Comparison of ENCODE assay signal across 11 mouse cellular contexts in the genomic region with DNA sequence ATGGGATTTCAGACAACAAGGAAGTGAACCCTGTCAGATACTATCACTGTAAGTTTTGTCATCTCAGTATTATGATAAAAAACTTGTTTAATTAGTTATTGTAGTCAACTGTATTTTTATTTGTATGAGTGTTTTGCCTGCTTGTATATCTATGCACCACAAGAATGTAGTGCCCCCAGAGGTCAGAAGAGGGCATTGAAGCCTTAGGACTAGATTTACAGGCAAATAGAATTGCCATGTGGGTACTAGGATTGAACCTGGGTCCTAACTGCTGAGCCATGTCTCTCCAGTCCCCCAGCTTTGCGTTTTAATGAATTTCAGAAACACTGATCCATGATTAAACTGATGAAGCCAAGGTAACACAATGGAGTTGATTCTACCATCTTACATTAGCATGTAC. TPM values are rescaled to one million over a fixed set of nuclear protein-coding genes. Genes with fewer than 3 reads are reported as not detected.
DNase-seq lines count a peak whose midpoint lies in the region; ATAC-seq and TF ChIP-seq lines count a peak whose summit lies in the region.
"Had no signal": no experiment of that assay in that cellular context is flagged by ENCODE, and none has a peak within 500 bp of the region (broad histone marks: within the 10 kb centered on the region; RNA-seq: fewer than 3 reads in every experiment).

No protein-coding gene starts in this region.

- H3K4me1 ChIP-seq in kidney, embryonic 15.5 days = peaks cover under 1% of the 10 kb centered on the region; the same call in 1 of the 2 replicates
- no peaks in the 10 kb centered on the region; a peak in 2 of 4 replicates for H3K4me1 ChIP-seq in MEL (ENCODE audit: control insufficient read depth in 1 of 2, insufficient read depth in 2 of 2, low read length in 2 of 2)
- H3K4me1 ChIP-seq: embryonic facial prominence, embryonic 12.5 days; stomach, embryonic 15.5 days had no signal

- no peaks in the 10 kb centered on the region for H3K9me3 ChIP-seq in kidney, embryonic 15.5 days (replicated peaks)
- no peaks in the 10 kb centered on the region for H3K9me3 ChIP-seq in MEL (replicated peaks; ENCODE audit: insufficient read depth, low read length)
- H3K9me3 ChIP-seq: embryonic facial prominence, embryonic 12.5 days; liver, embryonic 15.5 days; stomach, embryonic 15.5 days had no signal

- no peak overlapping the region for H3K4me3 ChIP-seq in kidney, embryonic 15.5 days (replicated peaks)
- H3K4me3 ChIP-seq in MEL (ENCODE audit: control insufficient read depth in 1 of 2, insufficient read depth in 1 of 2, low read depth in 2 of 2, low read length in 2 of 2) = no peak overlapping the region
- H3K4me3 ChIP-seq: embryonic facial prominence, embryonic 12.5 days; liver, embryonic 15.5 days; stomach, embryonic 15.5 days had no signal

- no peak for TF ChIP-seq EP300 in MEL (IDR thresholded peaks at IDR 0.05; ENCODE audit: low read depth in 1 of 2, low read length in 2 of 2)

- H3K79me2 ChIP-seq in MEL (ENCODE audit: control insufficient read depth, insufficient read depth, low read length, poor library complexity) = peaks cover 15% of the 10 kb centered on the region

- no peaks in the 10 kb centered on the region for H3K27me3 ChIP-seq in kidney, embryonic 15.5 days
- no peaks in the 10 kb centered on the region for H3K27me3 ChIP-seq in MEL (ENCODE audit: control insufficient read depth in 1 of 2, insufficient read depth in 2 of 2, low read length in 2 of 2)
- H3K27me3 ChIP-seq: embryonic facial prominence, embryonic 12.5 days; liver, embryonic 15.5 days; stomach, embryonic 15.5 days had no signal

- DNase-seq in kidney, adult 9 months = peak; percentile 36
- DNase-seq in MEL (ENCODE audit: low read depth, low spot score) = peak; percentile 77
- peak; percentile 41 for DNase-seq in lung, postnatal 10 days
- DNase-seq in right cerebral cortex, adult 2 months (ENCODE audit: low spot score in 2 of 2) = no peak
- DNase-seq in layer of hippocampus, adult 8-10 months (ENCODE audit: low spot score in 2 of 2) = no peak
- DNase-seq in layer of hippocampus, adult 9-10 months (ENCODE audit: low spot score) = no peak

- H3K27ac ChIP-seq in kidney, embryonic 15.5 days = no peak overlapping the region
- no peak overlapping the region for H3K27ac ChIP-seq in MEL (ENCODE audit: control insufficient read depth, low read depth, low read length)
- H3K27ac ChIP-seq: embryonic facial prominence, embryonic 12.5 days; liver, embryonic 15.5 days; stomach, embryonic 15.5 days had no signal

- TF ChIP-seq RAD21 in MEL (IDR thresholded peaks at IDR 0.05; ENCODE audit: low read depth, low read length) = peak; percentile 20; the same call in 1 of the 2 replicates

- no peak for TF ChIP-seq POLR2A in MEL (IDR thresholded peaks at IDR 0.05; ENCODE audit: control insufficient read depth in 1 of 2, insufficient read depth in 1 of 2, low read depth in 1 of 2, low read length in 2 of 2, poor library complexity in 1 of 2)

- no peak overlapping the region for H3K9ac ChIP-seq in kidney, embryonic 15.5 days
- H3K9ac ChIP-seq in MEL (ENCODE audit: control insufficient read depth, low read depth, low read length, poor library complexity, severe bottlenecking) = no peak overlapping the region
- H3K9ac ChIP-seq: embryonic facial prominence, embryonic 12.5 days; liver, embryonic 15.5 days; stomach, embryonic 15.5 days had no signal

- H3K4me2 ChIP-seq in kidney, embryonic 15.5 days = no peak overlapping the region
- H3K4me2 ChIP-seq: embryonic facial prominence, embryonic 12.5 days; liver, embryonic 15.5 days; stomach, embryonic 15.5 days had no signal

- ATAC-seq in kidney, embryonic 15.5 days (replicated peaks; ENCODE audit: low FRiP score) = no peak
- peak; percentile 91 for ATAC-seq in erythroblast, adult 5-6 weeks (replicated peaks; ENCODE audit: low FRiP score, poor library complexity, severe bottlenecking)

- WGBS in kidney, embryonic 15.5 days = 62% methylated on average over 1 of the region's 1 CpGs

- H3K36me3 ChIP-seq in kidney, embryonic 15.5 days = peaks cover 84% of the 10 kb centered on the region
- peaks cover 8 to 30% of the 10 kb centered on the region in 2 experiments for H3K36me3 ChIP-seq in MEL (ENCODE audit: control insufficient read depth in 1 of 2, insufficient read depth in 2 of 2, low read length in 2 of 2)

- TF ChIP-seq CTCF in MEL (IDR thresholded peaks at IDR 0.05 in 2 of 3, conservative IDR thresholded peaks at IDR 0.05 in 1 of 3; ENCODE audit: control insufficient read depth in 1 of 3, insufficient read depth in 1 of 3, low read depth in 2 of 3, low read length in 3 of 3, poor library complexity in 1 of 3, severe bottlenecking in 1 of 3) = peak in 2 of 3 experiments; percentile 56 to 70; a peak in 4 of 6 replicates

TF ChIP-seq in MEL, 35 proteins besides CTCF, POLR2A, EP300 and RAD21:
- TF ChIP-seq ZNF384 (IDR thresholded peaks at IDR 0.05; ENCODE audit: low read depth, low read length) = 0 out of 2 replicates have a peak, but pooled peaks have one; percentile 5
- no peak for TF ChIP-seq BHLHE40 (IDR thresholded peaks at IDR 0.05; ENCODE audit: borderline replicate concordance, low read depth, low read length)
TF ChIP-seq in MEL: peak in this region for 1.

RNA-seq across cellular contexts. Expression of a gene that starts 6.4 kb away (rescaled TPM):
- polyA plus RNA-seq in kidney, embryonic 15.5 days (2015; fragmentation: Nextera tagmentation; extraction: Ambion mirVana) = 55.2 and 58.1 TPM in 2 replicates
- total RNA-seq in MEL (2012; rRNA removed) = 64.7 and 70.5 TPM in 2 replicates
- polyA plus RNA-seq in MEL (2012; ENCODE audit: insufficient read depth in 1 of 2, insufficient read length in 2 of 2, low read depth in 1 of 2, low replicate concordance in 2 of 2, missing spikeins in 1 of 2) = 10 to 100 TPM in 1 of 2 experiments, not detected in 1; 52.9 TPM
- total RNA-seq in erythroblast, adult 5-6 weeks (2015; ENCODE audit: low replicate concordance) = 3.6 and 23.8 TPM in 2 replicates
- total RNA-seq in erythroblast, adult 5-6 weeks (2017; ENCODE audit: low replicate concordance) = 5.4 and 7.2 TPM in 2 replicates
- total RNA-seq in layer of hippocampus, adult 8-10 months (2022) = 1 to 10 TPM; 5.8 to 9.9 (median 7.7) TPM

RNA-seq across cellular contexts. Expression of a gene that starts 7.3 kb away (rescaled TPM):
- polyA plus RNA-seq in kidney, embryonic 15.5 days (2015; fragmentation: Nextera tagmentation; extraction: Ambion mirVana) = 115 and 122 TPM in 2 replicates
- 121 and 123 TPM in 2 replicates for total RNA-seq in MEL (2012; rRNA removed)
- 10 to 100 TPM in 1 of 2 experiments, not detected in 1; 90.7 TPM for polyA plus RNA-seq in MEL (2012; ENCODE audit: insufficient read depth in 1 of 2, insufficient read length in 2 of 2, low read depth in 1 of 2, low replicate concordance in 2 of 2, missing spikeins in 1 of 2)
- 22.7 and 30.5 TPM in 2 replicates for total RNA-seq in erythroblast, adult 5-6 weeks (2015; ENCODE audit: low replicate concordance)
- 33.7 and 42.5 TPM in 2 replicates for total RNA-seq in erythroblast, adult 5-6 weeks (2017; ENCODE audit: low replicate concordance)
- 100 to 1,000 TPM; 157 to 165 (median 159) TPM for total RNA-seq in layer of hippocampus, adult 8-10 months (2022)

RNA-seq across cellular contexts. Expression of a gene that starts 7.3 kb away (rescaled TPM):
- polyA plus RNA-seq in kidney, embryonic 15.5 days (2015; fragmentation: Nextera tagmentation; extraction: Ambion mirVana) = 8.6 and 9.1 TPM in 2 replicates
- total RNA-seq in MEL (2012; rRNA removed) = 11.1 and 12.0 TPM in 2 replicates
- polyA plus RNA-seq in MEL (2012; ENCODE audit: insufficient read depth in 1 of 2, insufficient read length in 2 of 2, low read depth in 1 of 2, low replicate concordance in 2 of 2, missing spikeins in 1 of 2) = 10 to 100 TPM; 17.8 to 73.4 TPM
- 6.9 and 8.5 TPM in 2 replicates for total RNA-seq in erythroblast, adult 5-6 weeks (2015; ENCODE audit: low replicate concordance)
- total RNA-seq in erythroblast, adult 5-6 weeks (2017; ENCODE audit: low replicate concordance) = 5.2 and 6.5 TPM in 2 replicates
- total RNA-seq in layer of hippocampus, adult 8-10 months (2022) = 10 to 100 TPM; 32.2 to 37.3 (median 35.2) TPM

RNA-seq across cellular contexts. Expression of a gene that starts 52.1 kb away (rescaled TPM):
- 56.6 and 57.7 TPM in 2 replicates for polyA plus RNA-seq in kidney, embryonic 15.5 days (2015; fragmentation: Nextera tagmentation; extraction: Ambion mirVana)
- 46.0 and 47.5 TPM in 2 replicates for total RNA-seq in MEL (2012; rRNA removed)
- 100 to 1,000 TPM in 1 of 2 experiments, 10 to 100 TPM in 1; 43.3 to 222 TPM for polyA plus RNA-seq in MEL (2012; ENCODE audit: insufficient read depth in 1 of 2, insufficient read length in 2 of 2, low read depth in 1 of 2, low replicate concordance in 2 of 2, missing spikeins in 1 of 2)
- total RNA-seq in erythroblast, adult 5-6 weeks (2015; ENCODE audit: low replicate concordance) = 39.1 and 45.5 TPM in 2 replicates
- total RNA-seq in erythroblast, adult 5-6 weeks (2017; ENCODE audit: low replicate concordance) = 29.6 and 32.5 TPM in 2 replicates
- 10 to 100 TPM; 14.6 to 21.1 (median 17.6) TPM for total RNA-seq in layer of hippocampus, adult 8-10 months (2022)

Comparison
In these comparisons a context has a peak if more than half of its experiments do, and no peak if none do; other contexts are left out.
1. DNase-seq: peak in kidney, adult 9 months (single experiment), MEL (single experiment) and lung, postnatal 10 days (single experiment); none in right cerebral cortex, adult 2 months (0 of 2), layer of hippocampus, adult 8-10 months (0 of 2) and layer of hippocampus, adult 9-10 months (single experiment).